Mouse (Mus musculus) testis, adult 2 months (tissue): Measurements from ENCODE around the gene Nav2.

Experiments used
- CTCF ChIP-seq: fragments of 200-500 bp; IDR thresholded peaks from 2 replicates; pipeline ENCODE4 v1.5.1; 2012; ENCODE audit warnings: low read depth, mild to moderate bottlenecking, inconsistent platforms, low read length, moderate library complexity; ENCODE audit not compliant: control insufficient read depth, insufficient read depth, insufficient replicate concordance
- POLR2A ChIP-seq: fragments of 200-500 bp; IDR thresholded peaks from 2 replicates; pipeline ENCODE4 v1.6.1; 2012; ENCODE audit warnings: low read depth, mild to moderate bottlenecking, inconsistent platforms, low read length, moderate library complexity; ENCODE audit not compliant: control insufficient read depth

DNA sequence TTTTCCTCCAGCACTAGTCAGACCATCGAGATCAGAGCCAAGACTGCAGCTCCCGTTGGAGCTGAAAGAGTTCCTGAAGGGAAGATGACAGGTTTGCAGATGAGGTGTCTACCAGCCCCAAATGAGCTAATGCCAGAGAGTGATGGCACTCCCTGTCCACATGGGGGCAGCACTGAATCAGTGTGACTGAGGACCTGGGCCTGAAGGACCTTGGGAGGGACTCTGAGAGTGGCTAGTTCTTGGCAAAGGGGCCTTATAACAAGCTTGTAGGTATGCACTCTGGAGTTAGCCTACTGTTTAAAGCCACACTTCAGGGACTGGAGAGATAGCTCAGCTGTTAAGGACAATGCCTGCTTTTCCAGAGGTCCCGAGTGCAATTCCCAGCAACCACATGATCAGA lies 217.0 kb downstream of the Nav2 start:
- TF ChIP-seq CTCF = peak; percentile 91
- no peak for TF ChIP-seq POLR2A
